Mouse (Mus musculus): ENCODE data around the gene Gm10406. TPM values are rescaled to one million over a fixed set of nuclear protein-coding genes. Genes with fewer than 3 reads are reported as not detected.

The Gm10406 gene
- not detected for polyA plus RNA-seq (2014; fragmentation: Illumina TruSeq; extraction: RNeasy Lipid Tissue Mini Kit (QIAGEN cat#74804); ENCODE audit: insufficient read depth, low read depth, low replicate concordance)

DNA sequence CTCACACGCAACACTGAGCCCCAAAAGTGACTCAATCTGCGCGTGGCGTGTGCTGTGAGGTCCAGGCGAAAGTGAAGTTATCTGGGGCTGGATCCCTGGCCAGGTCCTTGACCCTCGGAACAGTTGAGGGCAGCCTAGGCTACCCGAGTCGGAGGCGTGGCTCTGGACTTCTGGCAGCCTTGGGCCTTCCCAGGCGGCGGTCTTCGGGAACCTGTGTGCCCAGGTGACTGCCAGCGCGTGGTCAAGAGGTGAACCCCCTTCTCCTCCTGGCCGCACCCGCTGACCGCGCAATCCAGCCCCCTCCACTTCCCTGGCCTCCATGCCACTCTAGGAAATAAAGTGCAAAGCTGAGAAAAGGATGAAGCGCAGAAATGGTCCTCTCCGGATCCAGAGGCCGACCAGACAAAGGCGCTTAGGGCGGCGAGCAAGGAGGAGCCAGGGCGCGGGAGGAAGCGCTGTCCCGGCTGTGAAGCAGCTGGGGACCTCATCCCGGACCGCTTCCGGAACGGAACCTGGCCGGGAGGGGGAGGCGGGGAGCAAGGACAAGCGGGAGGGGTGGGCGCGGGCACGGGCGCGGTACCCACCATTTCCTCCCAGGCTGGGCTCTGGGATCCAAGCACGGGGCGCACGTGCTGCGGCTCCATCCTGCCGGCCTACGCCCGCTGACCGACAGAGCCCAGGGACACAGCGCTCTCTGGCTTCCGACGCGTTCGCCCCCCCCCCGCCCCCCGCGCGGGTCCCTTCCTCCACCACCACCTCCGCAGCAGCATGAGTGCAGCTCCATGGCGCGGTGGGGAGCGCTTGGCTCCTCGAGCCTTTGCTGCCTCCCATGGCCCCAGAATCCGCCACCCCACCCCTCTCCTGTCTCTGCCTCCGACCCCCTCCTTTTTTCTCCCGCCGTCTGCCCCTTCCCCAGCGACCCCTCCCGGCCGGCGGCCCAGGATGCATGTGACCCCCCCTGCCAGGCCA lies at the start of gene Gm10406:
Gene Gm10406, minus strand, starts transcription at position 669 of the 969 bp plus-strand sequence.

DNA sequence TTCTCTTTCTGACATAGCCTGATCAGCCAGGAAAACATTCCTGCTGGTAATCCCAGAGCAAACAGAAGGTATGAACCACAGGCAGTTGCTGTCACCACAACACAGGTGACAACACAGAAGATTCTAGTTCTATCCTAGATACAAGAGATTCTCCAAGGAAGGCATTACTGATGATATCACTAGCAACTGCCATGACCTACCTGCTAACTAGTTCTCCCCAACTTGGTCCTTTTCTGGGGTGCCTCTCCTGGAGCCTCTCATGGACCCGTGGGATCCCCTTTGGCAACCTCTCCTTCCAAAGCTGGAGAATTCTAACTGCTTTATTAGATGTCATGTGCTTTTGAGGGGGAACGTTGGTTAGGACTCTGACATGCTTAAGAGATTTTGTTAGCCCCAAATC lies 17.6 kb upstream of the Gm10406 start, which contains the start of gene Gm3685:
Gene Gm3685, minus strand, starts transcription at position 101 of the 400 bp plus-strand sequence.

DNA sequence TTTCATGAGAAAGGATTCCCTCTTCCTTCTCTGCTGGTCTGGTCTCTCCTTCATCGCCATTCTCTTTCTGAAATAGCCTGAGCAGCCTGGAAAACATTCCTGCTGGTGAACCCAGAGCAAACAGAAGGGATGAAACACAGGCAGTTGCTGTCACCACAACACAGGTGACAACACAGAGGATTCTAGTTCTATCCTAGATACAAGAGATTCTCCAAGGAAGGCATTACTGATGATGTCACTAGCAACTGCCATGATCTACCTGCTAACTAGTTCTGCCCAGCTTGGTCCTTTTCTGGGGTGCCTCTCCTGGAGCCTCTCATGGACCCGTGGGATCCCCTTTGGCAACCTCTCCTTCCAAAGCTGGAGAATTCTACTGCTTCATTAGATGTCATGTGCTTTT lies 53.5 kb downstream of the Gm10406 start, which contains the start of gene Gm6356:
Gene Gm6356, minus strand, starts transcription at position 101 of the 400 bp plus-strand sequence.

Other genes starting within 250 kb of the Gm10406 start
- gene Gm3642, start 187.1 kb downstream of the Gm10406 start, polyA plus RNA-seq (2014; fragmentation: Illumina TruSeq; extraction: RNeasy Lipid Tissue Mini Kit (QIAGEN cat#74804); ENCODE audit: insufficient read depth, low read depth, low replicate concordance) = not detected
- not detected for gene Gm3667, start 137.5 kb downstream of the Gm10406 start, polyA plus RNA-seq (2014; fragmentation: Illumina TruSeq; extraction: RNeasy Lipid Tissue Mini Kit (QIAGEN cat#74804); ENCODE audit: insufficient read depth, low read depth, low replicate concordance)
- gene Gm6356, start 53.6 kb downstream of the Gm10406 start, polyA plus RNA-seq (2014; fragmentation: Illumina TruSeq; extraction: RNeasy Lipid Tissue Mini Kit (QIAGEN cat#74804); ENCODE audit: insufficient read depth, low read depth, low replicate concordance) = not detected
- gene Gm3685, start 17.5 kb upstream of the Gm10406 start, polyA plus RNA-seq (2014; fragmentation: Illumina TruSeq; extraction: RNeasy Lipid Tissue Mini Kit (QIAGEN cat#74804); ENCODE audit: insufficient read depth, low read depth, low replicate concordance) = not detected
- gene Gm3696, start 73.2 kb upstream of the Gm10406 start, polyA plus RNA-seq (2014; fragmentation: Illumina TruSeq; extraction: RNeasy Lipid Tissue Mini Kit (QIAGEN cat#74804); ENCODE audit: insufficient read depth, low read depth, low replicate concordance) = not detected
- gene Gm6676, start 98.0 kb upstream of the Gm10406 start, polyA plus RNA-seq (2014; fragmentation: Illumina TruSeq; extraction: RNeasy Lipid Tissue Mini Kit (QIAGEN cat#74804); ENCODE audit: insufficient read depth, low read depth, low replicate concordance) = not detected
- gene Gm3512, start 147.1 kb upstream of the Gm10406 start, polyA plus RNA-seq (2014; fragmentation: Illumina TruSeq; extraction: RNeasy Lipid Tissue Mini Kit (QIAGEN cat#74804); ENCODE audit: insufficient read depth, low read depth, low replicate concordance) = 0.79 TPM
- gene Gm16434, start 167.1 kb upstream of the Gm10406 start, polyA plus RNA-seq (2014; fragmentation: Illumina TruSeq; extraction: RNeasy Lipid Tissue Mini Kit (QIAGEN cat#74804); ENCODE audit: insufficient read depth, low read depth, low replicate concordance) = not detected
- gene Gm3727, start 237.3 kb upstream of the Gm10406 start, polyA plus RNA-seq (2014; fragmentation: Illumina TruSeq; extraction: RNeasy Lipid Tissue Mini Kit (QIAGEN cat#74804); ENCODE audit: insufficient read depth, low read depth, low replicate concordance) = not detected